Mouse (Mus musculus): ENCODE measurements at regions not wholly inside any gene's neighbourhood (a gene's known extent, or its start where the extent isn't known, plus 50 kb on each side); places are given as distances from the start of the nearest gene placed in this dataset.

- no peaks in the 10 kb centered on the region for H3K36me3 ChIP-seq (ENCODE audit: control insufficient read depth, insufficient read depth, low read length)
- no peak overlapping the region for H3K27ac ChIP-seq (ENCODE audit: low read depth, low read length)
- WGBS, result 68% methylated on average over 2 of the region's 2 CpGs
- DNase-seq (ENCODE audit: low spot score), result no peak
- H3K4me1 ChIP-seq (ENCODE audit: control insufficient read depth, insufficient read depth, low read length), result no peaks in the 10 kb centered on the region
- no peak overlapping the region for H3K4me2 ChIP-seq (ENCODE audit: low read depth)
- no peak overlapping the region for H3K9ac ChIP-seq (ENCODE audit: low read length)
- no peak for ATAC-seq (ENCODE audit: insufficient read depth, low FRiP score, low TSS enrichment)
- no peaks in the 10 kb centered on the region for H3K9me3 ChIP-seq (ENCODE audit: control insufficient read depth, low read length)
- no peaks in the 10 kb centered on the region for H3K27me3 ChIP-seq (ENCODE audit: control insufficient read depth, insufficient read depth, low read length)
- H3K4me3 ChIP-seq (ENCODE audit: low read depth, low read length), result no peak overlapping the region
Observed at GRCm38 (mm10) chr10:44776175-44776574, 247.9 kb upstream of the Prdm1 start.

GRCm38 (mm10) chr10:44765527-44765926 is 237.2 kb upstream of the Prdm1 start:
- WGBS, result 80% methylated on average over 3 of the region's 3 CpGs
- no peaks in the 10 kb centered on the region for H3K9me3 ChIP-seq (ENCODE audit: control insufficient read depth, low read length)
- ATAC-seq (ENCODE audit: insufficient read depth, low FRiP score, low TSS enrichment) (no peak), DNase-seq (ENCODE audit: low spot score) (no peak)
- no peaks in the 10 kb centered on the region for H3K4me1 ChIP-seq (ENCODE audit: control insufficient read depth, insufficient read depth, low read length)
- H3K27me3 ChIP-seq (ENCODE audit: control insufficient read depth, insufficient read depth, low read length), result no peaks in the 10 kb centered on the region
- no peak overlapping the region for H3K9ac ChIP-seq (ENCODE audit: low read length)
- no peaks in the 10 kb centered on the region for H3K36me3 ChIP-seq (ENCODE audit: control insufficient read depth, insufficient read depth, low read length)
- H3K4me3 ChIP-seq (ENCODE audit: low read depth, low read length), result no peak overlapping the region
- no peak overlapping the region for H3K4me2 ChIP-seq (ENCODE audit: low read depth)
- no peak overlapping the region for H3K27ac ChIP-seq (ENCODE audit: low read depth, low read length)

- ATAC-seq (ENCODE audit: insufficient read depth, low FRiP score, low TSS enrichment), result no peak
- Histone ChIP-seq H3K4me2 (ENCODE audit: low read depth) (no peak overlapping the region), H3K9ac (ENCODE audit: low read length) (no peak overlapping the region), H3K27ac (ENCODE audit: low read depth, low read length) (no peak overlapping the region), H3K4me3 (ENCODE audit: low read depth, low read length) (no peak overlapping the region), H3K36me3 (ENCODE audit: control insufficient read depth, insufficient read depth, low read length) (no peaks in the 10 kb centered on the region), H3K4me1 (ENCODE audit: control insufficient read depth, insufficient read depth, low read length) (no peaks in the 10 kb centered on the region), H3K27me3 (ENCODE audit: control insufficient read depth, insufficient read depth, low read length) (no peaks in the 10 kb centered on the region), H3K9me3 (ENCODE audit: control insufficient read depth, low read length) (no peaks in the 10 kb centered on the region)
- WGBS, result 25% methylated on average over 3 of the region's 3 CpGs
- no peak for DNase-seq (ENCODE audit: low spot score)
Observed at GRCm38 (mm10) chr10:44763102-44763501, 234.8 kb upstream of the Prdm1 start.

GRCm38 (mm10) chr10:44762068-44762467 is 233.8 kb upstream of the Prdm1 start:
- no peaks in the 10 kb centered on the region for H3K9me3 ChIP-seq (ENCODE audit: control insufficient read depth, low read length)
- H3K4me2 ChIP-seq (ENCODE audit: low read depth), result no peak overlapping the region
- H3K27me3 ChIP-seq (ENCODE audit: control insufficient read depth, insufficient read depth, low read length), result no peaks in the 10 kb centered on the region
- H3K27ac ChIP-seq (ENCODE audit: low read depth, low read length), result no peak overlapping the region
- no peak overlapping the region for H3K4me3 ChIP-seq (ENCODE audit: low read depth, low read length)
- H3K36me3 ChIP-seq (ENCODE audit: control insufficient read depth, insufficient read depth, low read length), result no peaks in the 10 kb centered on the region
- no peak overlapping the region for H3K9ac ChIP-seq (ENCODE audit: low read length)
- no peaks in the 10 kb centered on the region for H3K4me1 ChIP-seq (ENCODE audit: control insufficient read depth, insufficient read depth, low read length)
- DNase-seq (ENCODE audit: low spot score) (no peak), ATAC-seq (ENCODE audit: insufficient read depth, low FRiP score, low TSS enrichment) (no peak)
- WGBS, result 82% methylated on average over 4 of the region's 4 CpGs

- Histone ChIP-seq H3K4me1 (ENCODE audit: control insufficient read depth, insufficient read depth, low read length) (no peaks in the 10 kb centered on the region), H3K9me3 (ENCODE audit: control insufficient read depth, low read length) (no peaks in the 10 kb centered on the region), H3K36me3 (ENCODE audit: control insufficient read depth, insufficient read depth, low read length) (no peaks in the 10 kb centered on the region), H3K9ac (ENCODE audit: low read length) (no peak overlapping the region), H3K27me3 (ENCODE audit: control insufficient read depth, insufficient read depth, low read length) (no peaks in the 10 kb centered on the region), H3K4me3 (ENCODE audit: low read depth, low read length) (no peak overlapping the region), H3K4me2 (ENCODE audit: low read depth) (no peak overlapping the region), H3K27ac (ENCODE audit: low read depth, low read length) (no peak overlapping the region)
- WGBS, result 77% methylated on average over 4 of the region's 4 CpGs
- ATAC-seq (ENCODE audit: insufficient read depth, low FRiP score, low TSS enrichment) (no peak), DNase-seq (ENCODE audit: low spot score) (no peak)
Observed at GRCm38 (mm10) chr10:44761324-44761723, 233.0 kb upstream of the Prdm1 start.

GRCm38 (mm10) chr10:44755355-44755957 is 227.2 kb upstream of the Prdm1 start:
- DNase-seq (ENCODE audit: low spot score) (no peak), ATAC-seq (ENCODE audit: insufficient read depth, low FRiP score, low TSS enrichment) (peak; percentile 48; the same call in 1 of the 2 replicates)
- H3K4me1 ChIP-seq (ENCODE audit: control insufficient read depth, insufficient read depth, low read length), result no peaks in the 10 kb centered on the region
- no peaks in the 10 kb centered on the region for H3K9me3 ChIP-seq (ENCODE audit: control insufficient read depth, low read length)
- no peak overlapping the region for H3K4me3 ChIP-seq (ENCODE audit: low read depth, low read length)
- no peak overlapping the region for H3K27ac ChIP-seq (ENCODE audit: low read depth, low read length)
- WGBS, result 71% methylated on average over 6 of the region's 6 CpGs
- H3K36me3 ChIP-seq (ENCODE audit: control insufficient read depth, insufficient read depth, low read length), result no peaks in the 10 kb centered on the region
- no peak overlapping the region for H3K9ac ChIP-seq (ENCODE audit: low read length)
- H3K27me3 ChIP-seq (ENCODE audit: control insufficient read depth, insufficient read depth, low read length), result no peaks in the 10 kb centered on the region
- H3K4me2 ChIP-seq (ENCODE audit: low read depth), result no peak overlapping the region

GRCm38 (mm10) chr10:44754930-44755329 is 226.6 kb upstream of the Prdm1 start:
- WGBS, result 72% methylated on average over 4 of the region's 4 CpGs

GRCm38 (mm10) chr10:44752719-44753390 is 224.6 kb upstream of the Prdm1 start:
- ATAC-seq (ENCODE audit: insufficient read depth, low FRiP score, low TSS enrichment), result peak; percentile 78
- H3K27ac ChIP-seq (ENCODE audit: low read depth, low read length), result no peak overlapping the region
- H3K4me1 ChIP-seq (ENCODE audit: control insufficient read depth, insufficient read depth, low read length), result no peaks in the 10 kb centered on the region
- H3K9me3 ChIP-seq (ENCODE audit: control insufficient read depth, low read length), result no peaks in the 10 kb centered on the region
- 46% methylated on average over 8 of the region's 8 CpGs for WGBS
- no peak overlapping the region for H3K4me3 ChIP-seq (ENCODE audit: low read depth, low read length)
- H3K27me3 ChIP-seq (ENCODE audit: control insufficient read depth, insufficient read depth, low read length), result no peaks in the 10 kb centered on the region
- no peak for DNase-seq (ENCODE audit: low spot score)
- H3K36me3 ChIP-seq (ENCODE audit: control insufficient read depth, insufficient read depth, low read length), result no peaks in the 10 kb centered on the region
- H3K9ac ChIP-seq (ENCODE audit: low read length), result no peak overlapping the region
- H3K4me2 ChIP-seq (ENCODE audit: low read depth), result no peak overlapping the region

More at GRCm38 (mm10) chr10:44754930-44755329, 226.6 kb upstream of the Prdm1 start:
- no peaks in the 10 kb centered on the region for H3K4me1 ChIP-seq (ENCODE audit: control insufficient read depth, insufficient read depth, low read length)
- no peaks in the 10 kb centered on the region for H3K27me3 ChIP-seq (ENCODE audit: control insufficient read depth, insufficient read depth, low read length)
- H3K9ac ChIP-seq (ENCODE audit: low read length), result no peak overlapping the region
- H3K27ac ChIP-seq (ENCODE audit: low read depth, low read length), result no peak overlapping the region
- no peak overlapping the region for H3K4me3 ChIP-seq (ENCODE audit: low read depth, low read length)
- no peaks in the 10 kb centered on the region for H3K9me3 ChIP-seq (ENCODE audit: control insufficient read depth, low read length)
- no peaks in the 10 kb centered on the region for H3K36me3 ChIP-seq (ENCODE audit: control insufficient read depth, insufficient read depth, low read length)
- DNase-seq (ENCODE audit: low spot score), result no peak
- no peak overlapping the region for H3K4me2 ChIP-seq (ENCODE audit: low read depth)
- 0 out of 2 replicates have a peak, but pooled peaks have one; percentile 6 for ATAC-seq (ENCODE audit: insufficient read depth, low FRiP score, low TSS enrichment)

GRCm38 (mm10) chr10:44751061-44751460 is 222.8 kb upstream of the Prdm1 start:
- Histone ChIP-seq H3K9ac (ENCODE audit: low read length) (no peak overlapping the region), H3K36me3 (ENCODE audit: control insufficient read depth, insufficient read depth, low read length) (no peaks in the 10 kb centered on the region), H3K4me3 (ENCODE audit: low read depth, low read length) (no peak overlapping the region), H3K9me3 (ENCODE audit: control insufficient read depth, low read length) (no peaks in the 10 kb centered on the region), H3K27ac (ENCODE audit: low read depth, low read length) (no peak overlapping the region), H3K4me2 (ENCODE audit: low read depth) (no peak overlapping the region), H3K27me3 (ENCODE audit: control insufficient read depth, insufficient read depth, low read length) (no peaks in the 10 kb centered on the region), H3K4me1 (ENCODE audit: control insufficient read depth, insufficient read depth, low read length) (no peaks in the 10 kb centered on the region)
- DNase-seq (ENCODE audit: low spot score) (no peak), ATAC-seq (ENCODE audit: insufficient read depth, low FRiP score, low TSS enrichment) (no peak)
- WGBS, result 75% methylated on average over 6 of the region's 6 CpGs
